Mouse (Mus musculus): Measurements from ENCODE around the gene Pik3cg. TPM values are rescaled to one million over a fixed set of nuclear protein-coding genes. Genes with fewer than 3 reads are reported as not detected.
A peak's percentile ranks its signal among the peaks of the same experiment; 100 is the strongest.
"Not testable (repeated sequence)": the region's sequence is repeated elsewhere in the genome, so short reads cannot be mapped to it uniquely, and the experiment has no call there.

The Pik3cg gene
- polyA plus RNA-seq (2015; fragmentation: Nextera tagmentation; extraction: Ambion mirVana), result 1.6 TPM in 2 replicates

DNA sequence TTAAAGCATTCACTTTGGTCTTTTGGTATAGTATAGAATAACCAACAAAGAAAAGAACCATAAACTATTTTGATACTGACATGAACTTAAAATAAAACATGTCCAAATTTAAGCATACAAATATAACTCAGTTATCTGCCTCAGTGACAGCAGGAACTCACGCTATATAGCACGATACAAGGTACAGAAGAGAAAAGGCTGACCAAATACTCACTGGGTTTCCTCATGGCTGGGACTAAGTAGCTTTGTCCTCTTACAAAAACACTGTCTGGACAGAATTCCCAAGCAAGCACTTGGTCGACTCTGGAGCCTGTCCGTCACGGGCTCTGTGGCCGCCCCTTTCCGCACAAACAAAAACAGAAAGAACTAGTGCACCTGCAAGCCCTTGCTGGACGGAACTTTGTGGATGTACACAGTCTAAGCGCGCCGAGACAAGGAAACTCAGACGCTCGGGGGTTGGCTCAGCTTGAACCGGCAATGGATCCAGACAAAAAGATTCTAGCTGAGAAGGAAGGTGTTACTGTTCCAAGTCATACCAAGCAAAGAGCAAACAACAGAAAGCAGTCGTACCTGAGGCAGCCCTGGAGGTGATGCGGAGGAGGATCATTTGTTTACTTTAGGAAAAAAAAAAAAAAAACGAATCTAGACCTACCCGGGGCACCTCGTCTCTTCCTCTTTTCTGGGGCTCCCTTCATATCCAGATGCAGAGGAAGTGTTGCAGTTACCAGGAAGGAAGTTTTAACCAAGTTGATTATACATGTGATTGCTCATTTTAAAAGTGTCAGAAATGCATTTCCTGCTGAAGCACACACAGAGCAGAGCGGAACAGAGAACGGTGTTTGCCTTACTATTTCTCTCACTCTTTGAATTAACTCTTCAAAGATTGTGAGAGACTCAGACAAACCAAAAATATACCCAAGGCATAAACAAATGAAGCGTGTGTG is at the start of gene Pik3cg:
Gene Pik3cg, minus strand, starts transcription at position 712 of the 944 bp plus-strand sequence.
- no peak for TF ChIP-seq CTCF (IDR thresholded peaks at IDR 0.05; ENCODE audit: low read depth)
- peak; percentile 52 for DNase-seq (ENCODE audit: low spot score)
- Histone ChIP-seq H3K27me3 (ENCODE audit: insufficient read depth, low read length) (no peaks in the 10 kb centered on the region), H3K27ac (no peak within 1 kb of the TSS), H3K4me1 (replicated peaks; ENCODE audit: insufficient read depth, low read length) (no peaks in the 10 kb centered on the region), H3K9me3 (replicated peaks; ENCODE audit: low read length) (no peaks in the 10 kb centered on the region), H3K36me3 (ENCODE audit: insufficient read depth, low read length) (no peaks in the 10 kb centered on the region), H3K4me3 (replicated peaks; ENCODE audit: low read depth, low read length) (peak within 1 kb of the TSS; percentile 20), H3K9ac (ENCODE audit: low read depth, low read length) (no peak within 1 kb of the TSS), H3K4me2 (ENCODE audit: low read length) (peak within 1 kb of the TSS; percentile 38)
- ATAC-seq (replicated peaks; ENCODE audit: low FRiP score, low read depth), result no peak
- 44% methylated on average over 22 of the region's 22 CpGs for WGBS

DNA sequence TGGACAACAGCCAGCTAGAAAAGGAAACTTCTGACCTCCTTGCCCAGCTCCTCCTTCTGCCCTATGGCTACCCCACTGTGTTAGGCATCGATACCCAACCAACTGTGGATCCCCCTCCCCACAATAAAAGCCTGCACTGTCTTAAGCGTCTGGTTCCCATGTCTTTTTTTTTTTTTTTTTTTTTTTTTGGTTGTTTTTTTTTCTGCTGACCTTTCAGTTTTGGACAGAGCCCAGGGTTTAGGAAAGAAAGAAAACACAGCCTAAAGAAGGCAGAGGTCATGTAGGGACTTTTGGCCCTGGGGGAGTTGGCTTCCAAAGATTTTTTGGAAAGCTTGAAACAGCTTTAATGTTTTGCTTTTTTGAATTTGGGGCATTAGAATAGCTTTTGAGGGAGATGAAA is 40.0 kb upstream of the Pik3cg start:
- no peaks in the 10 kb centered on the region for H3K36me3 ChIP-seq (ENCODE audit: insufficient read depth, low read length)
- H3K27me3 ChIP-seq (ENCODE audit: insufficient read depth, low read length), result no peaks in the 10 kb centered on the region
- no peak for DNase-seq (ENCODE audit: low spot score)
- H3K9me3 ChIP-seq (replicated peaks; ENCODE audit: low read length), result no peaks in the 10 kb centered on the region
- ATAC-seq (replicated peaks; ENCODE audit: low FRiP score, low read depth), result no peak
- no peak overlapping the region for H3K27ac ChIP-seq
- no peak overlapping the region for H3K4me2 ChIP-seq (ENCODE audit: low read length)
- TF ChIP-seq CTCF (IDR thresholded peaks at IDR 0.05; ENCODE audit: low read depth), result no peak
- no peak overlapping the region for H3K9ac ChIP-seq (ENCODE audit: low read depth, low read length)
- H3K4me3 ChIP-seq (replicated peaks; ENCODE audit: low read depth, low read length), result no peak overlapping the region
- no peaks in the 10 kb centered on the region for H3K4me1 ChIP-seq (replicated peaks; ENCODE audit: insufficient read depth, low read length)
- WGBS, result 64% methylated on average over 2 of the region's 2 CpGs

DNA sequence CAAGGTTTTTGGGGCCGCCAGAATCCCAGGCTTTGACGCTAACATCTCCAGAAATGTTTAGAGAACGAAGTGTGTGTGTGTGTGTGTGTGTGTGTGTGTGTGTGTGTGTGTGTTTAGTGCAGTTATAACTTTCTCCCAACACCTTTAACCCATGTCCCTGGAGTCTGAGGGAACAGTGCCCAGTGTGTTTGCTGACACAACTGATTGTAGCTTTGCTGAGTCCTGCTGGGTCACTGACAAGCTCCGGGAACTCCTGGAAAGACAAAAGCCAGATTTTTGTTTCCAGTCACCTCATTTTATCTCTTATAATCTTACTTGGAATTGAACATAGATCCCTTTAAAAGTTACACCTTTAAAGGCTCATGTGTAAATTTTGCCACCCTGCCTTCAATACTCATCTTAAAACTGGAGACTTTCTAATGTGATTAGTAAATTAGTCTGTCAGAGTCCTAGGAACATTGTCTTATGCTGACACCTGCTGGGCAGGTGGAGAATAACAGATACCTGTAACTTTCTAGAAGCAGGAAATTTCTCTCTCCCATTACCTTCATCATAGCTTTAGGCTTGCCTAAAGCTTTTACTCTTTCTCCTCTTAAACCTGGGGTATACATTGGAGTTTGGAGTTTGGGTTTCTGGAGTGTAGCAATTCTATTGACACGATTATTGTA is 37.2 kb upstream of the Pik3cg start:
- TF ChIP-seq CTCF (IDR thresholded peaks at IDR 0.05; ENCODE audit: low read depth), result peak; percentile 76
- no peaks in the 10 kb centered on the region for H3K27me3 ChIP-seq (ENCODE audit: insufficient read depth, low read length)
- no peaks in the 10 kb centered on the region for H3K36me3 ChIP-seq (ENCODE audit: insufficient read depth, low read length)
- ATAC-seq (replicated peaks; ENCODE audit: low FRiP score, low read depth) (no peak), DNase-seq (ENCODE audit: low spot score) (peak; percentile 45)
- H3K4me1 ChIP-seq (replicated peaks; ENCODE audit: insufficient read depth, low read length), result no peaks in the 10 kb centered on the region
- no peak overlapping the region for H3K4me3 ChIP-seq (replicated peaks; ENCODE audit: low read depth, low read length)
- no peak overlapping the region for H3K27ac ChIP-seq
- H3K9ac ChIP-seq (ENCODE audit: low read depth, low read length), result no peak overlapping the region
- H3K9me3 ChIP-seq (replicated peaks; ENCODE audit: low read length), result no peaks in the 10 kb centered on the region
- WGBS, result 74% methylated on average over 5 of the region's 5 CpGs
- no peak overlapping the region for H3K4me2 ChIP-seq (ENCODE audit: low read length)

DNA sequence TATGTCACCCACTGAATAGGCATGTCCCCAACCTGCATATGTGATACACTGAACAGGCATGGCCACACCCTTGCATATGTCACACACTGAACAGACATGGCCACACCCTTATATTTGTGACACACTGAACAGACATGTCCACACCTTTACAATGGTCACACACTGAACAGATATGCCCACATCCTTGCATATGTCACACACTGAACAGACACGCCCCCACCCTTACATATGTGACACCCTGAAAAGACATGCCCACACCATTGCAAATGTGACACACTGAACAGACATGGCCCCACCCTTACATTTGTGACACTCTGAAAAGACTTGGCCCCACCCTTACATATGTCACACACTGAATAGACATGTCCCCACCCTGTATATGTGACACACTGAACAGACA is 35.1 kb upstream of the Pik3cg start:
- Histone ChIP-seq H3K4me1 (replicated peaks; ENCODE audit: insufficient read depth, low read length) (no peaks in the 10 kb centered on the region), H3K27me3 (ENCODE audit: insufficient read depth, low read length) (no peaks in the 10 kb centered on the region), H3K9me3 (replicated peaks; ENCODE audit: low read length) (no peaks in the 10 kb centered on the region), H3K4me2 (ENCODE audit: low read length) (no peak overlapping the region), H3K4me3 (replicated peaks; ENCODE audit: low read depth, low read length) (no peak overlapping the region), H3K9ac (ENCODE audit: low read depth, low read length) (no peak overlapping the region), H3K27ac (no peak overlapping the region), H3K36me3 (ENCODE audit: insufficient read depth, low read length) (no peaks in the 10 kb centered on the region)
- DNase-seq (ENCODE audit: low spot score) (no peak), ATAC-seq (replicated peaks; ENCODE audit: low FRiP score, low read depth) (no peak)
- WGBS, result 80% methylated on average over 1 of the region's 1 CpGs
- no peak for TF ChIP-seq CTCF (IDR thresholded peaks at IDR 0.05; ENCODE audit: low read depth)

DNA sequence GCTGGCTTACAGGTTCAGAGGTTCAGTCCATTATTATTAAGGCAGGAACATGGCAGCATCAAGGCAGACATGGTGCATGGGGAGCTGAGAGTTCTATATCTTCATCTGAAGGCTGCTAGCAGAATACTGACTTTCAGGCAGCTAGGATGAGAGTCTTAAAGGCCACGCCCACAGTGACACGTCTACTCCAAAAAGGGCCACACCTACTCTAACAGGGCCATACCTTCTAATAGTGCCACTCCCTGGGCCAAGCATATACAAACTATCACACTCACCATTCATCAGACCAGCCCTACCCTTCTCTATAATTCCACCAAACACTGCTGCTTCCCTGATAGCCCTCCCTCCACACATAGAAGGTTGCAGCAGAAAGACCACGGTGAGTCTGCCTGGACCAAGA is 30.7 kb upstream of the Pik3cg start:
- H3K27ac ChIP-seq; DNase-seq (ENCODE audit: low spot score); H3K4me3 ChIP-seq (replicated peaks; ENCODE audit: low read depth, low read length); H3K4me2 ChIP-seq (ENCODE audit: low read length); H3K9me3 ChIP-seq (replicated peaks; ENCODE audit: low read length); H3K4me1 ChIP-seq (replicated peaks; ENCODE audit: insufficient read depth, low read length); H3K27me3 ChIP-seq (ENCODE audit: insufficient read depth, low read length); H3K9ac ChIP-seq (ENCODE audit: low read depth, low read length); ATAC-seq (replicated peaks; ENCODE audit: low FRiP score, low read depth); H3K36me3 ChIP-seq (ENCODE audit: insufficient read depth, low read length): not testable (repeated sequence)
- WGBS, result 78% methylated on average over 3 of the region's 3 CpGs

DNA sequence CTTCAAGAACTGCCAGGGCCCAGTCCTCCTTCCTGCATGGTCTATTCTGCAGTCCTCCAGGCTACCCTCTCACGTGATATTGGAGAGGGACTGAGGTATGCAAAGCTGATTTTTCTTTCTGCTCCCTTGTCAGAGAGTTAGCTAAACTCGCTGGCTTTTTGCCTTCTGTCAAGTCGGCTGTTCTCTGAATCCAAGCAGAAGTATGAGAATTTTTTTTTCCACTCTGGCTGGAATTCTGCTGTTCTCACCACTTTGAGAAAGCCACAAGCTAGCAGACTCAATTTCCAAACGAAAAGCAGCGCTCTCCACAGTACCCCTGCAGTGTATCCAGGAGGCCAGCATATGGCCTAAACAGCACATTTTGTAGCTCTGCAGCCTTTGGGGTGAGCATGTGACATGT is 30.0 kb upstream of the Pik3cg start:
- H3K4me3 ChIP-seq (replicated peaks; ENCODE audit: low read depth, low read length), result no peak overlapping the region
- DNase-seq (ENCODE audit: low spot score), result peak; percentile 11
- no peaks in the 10 kb centered on the region for H3K36me3 ChIP-seq (ENCODE audit: insufficient read depth, low read length)
- no peak for ATAC-seq (replicated peaks; ENCODE audit: low FRiP score, low read depth)
- no peak for TF ChIP-seq CTCF (IDR thresholded peaks at IDR 0.05; ENCODE audit: low read depth)
- WGBS, result 54% methylated on average over 5 of the region's 5 CpGs
- no peaks in the 10 kb centered on the region for H3K4me1 ChIP-seq (replicated peaks; ENCODE audit: insufficient read depth, low read length)
- H3K9me3 ChIP-seq (replicated peaks; ENCODE audit: low read length), result no peaks in the 10 kb centered on the region
- H3K4me2 ChIP-seq (ENCODE audit: low read length), result no peak overlapping the region
- H3K27ac ChIP-seq, result no peak overlapping the region
- H3K27me3 ChIP-seq (ENCODE audit: insufficient read depth, low read length), result no peaks in the 10 kb centered on the region
- H3K9ac ChIP-seq (ENCODE audit: low read depth, low read length), result no peak overlapping the region
